Mouse (Mus musculus) heart, adult 2 months (tissue): ENCODE data around the gene Ngfr. TPM values are rescaled to one million over a fixed set of nuclear protein-coding genes. Genes with fewer than 3 reads are reported as not detected.
"Not testable (repeated sequence)": the region's sequence is repeated elsewhere in the genome, so short reads cannot be mapped to it uniquely, and the experiment has no call there.

Experiments used
- DNase-seq, 2 experiments: peaks; one replicate each; pipeline ENCODE4 v3.0.0; 2021
- H3K27ac ChIP-seq: fragments of 200-600 bp; 2 replicates; pipeline ENCODE4 v1.8.1; 2022
- H3K27me3 ChIP-seq: fragments of 200-500 bp; 2 replicates; pipeline ENCODE4 v1.6.1; 2012; ENCODE audit warnings: mild to moderate bottlenecking, low read length, inconsistent platforms, mixed read lengths; ENCODE audit not compliant: control insufficient read depth, insufficient read depth
- H3K36me3 ChIP-seq: fragments of 200-500 bp; 2 replicates; pipeline ENCODE4 v1.6.1; 2012; ENCODE audit warnings: low read length, inconsistent platforms; ENCODE audit not compliant: control insufficient read depth, insufficient read depth
- H3K4me1 ChIP-seq: fragments of 200-500 bp; 2 replicates; pipeline ENCODE4 v1.6.1; 2011; ENCODE audit warnings: low read length; ENCODE audit not compliant: control insufficient read depth, insufficient read depth
- H3K4me3 ChIP-seq: fragments of 200-600 bp; 2 replicates; pipeline ENCODE4 v1.8.1; 2022
- H3K79me2 ChIP-seq: fragments of 200-500 bp; replicated peaks from 2 replicates; pipeline ENCODE4 v1.6.1; 2012; ENCODE audit warnings: mild to moderate bottlenecking, inconsistent platforms, low read length, moderate library complexity, mixed read lengths; ENCODE audit not compliant: control insufficient read depth, insufficient read depth
- H3K9ac ChIP-seq: fragments of 200-500 bp; 2 replicates; pipeline ENCODE4 v1.6.1; 2012; ENCODE audit warnings: low read depth, mild to moderate bottlenecking, control low read depth, inconsistent platforms, low read length, mixed read lengths
- CTCF ChIP-seq: fragments of 200-600 bp; IDR thresholded peaks from 2 replicates; pipeline ENCODE4 v1.8.1; 2022; ENCODE audit warnings: antibody characterized with exemption, mild to moderate bottlenecking, moderate library complexity
- EP300 ChIP-seq: fragments of 200-500 bp; IDR thresholded peaks from 2 replicates; pipeline ENCODE4 v1.6.1; 2011; ENCODE audit warnings: low read depth, low read length, control low read depth; ENCODE audit not compliant: insufficient read depth
- POLR2A ChIP-seq: fragments of 200-500 bp; IDR thresholded peaks from 2 replicates; pipeline ENCODE4 v1.6.1; 2011; ENCODE audit warnings: mild to moderate bottlenecking, low read depth, low read length, control low read depth; ENCODE audit not compliant: insufficient read depth
- WGBS: fragments of 180-500 bp; shearing (Covaris S2); methylation state at CpG from one replicate; pipeline ENCODE4 v1.1.7; 2018; 5-methylcytosine and 5-hydroxymethylcytosine counted together
- intact Hi-C: fragments of 180-260 bp; cut with DNase I; formaldehyde crosslinking; loops from one replicate; pipeline ENCODE4 v1.15.1; 2025
- polyA plus RNA-seq: library from polyadenylated mRNA; depleted of rRNA; stranded (reverse); fragments of >200 nt; gene quantifications from 2 replicates; pipeline ENCODE4 v1.2.3, GENCODE M21; 2012
- total RNA-seq, 2 experiments: library from RNA; stranded (reverse); gene quantifications; 2 replicates each; pipeline ENCODE4 v1.2.3; 2021

Gene Ngfr
- total and polyA plus RNA-seq, 3 experiments = 0.26 to 2.2 (median 1.0) TPM

- no peak overlapping the region for H3K9ac ChIP-seq
- no peak for DNase-seq
- intact Hi-C loops = no loop called here
- H3K4me3 ChIP-seq = no peak overlapping the region
- no peak for TF ChIP-seq POLR2A
- TF ChIP-seq EP300 = no peak
- no peak for TF ChIP-seq CTCF
- H3K4me1 ChIP-seq = peaks cover 4% of the 10 kb centered on the region
- H3K36me3 ChIP-seq = no peaks in the 10 kb centered on the region
- peaks cover 2% of the 10 kb centered on the region; the same call in 1 of the 2 replicates for H3K27me3 ChIP-seq
- H3K79me2 ChIP-seq = no peaks in the 10 kb centered on the region
- H3K27ac ChIP-seq = no peak overlapping the region
- 91% methylated on average over 8 of the region's 8 CpGs for WGBS
Observed at GRCm38 (mm10) chr11:95614739-95615138, 27.2 kb upstream of the Ngfr start.

- 33% methylated on average over 4 of the region's 4 CpGs for WGBS
- Histone ChIP-seq H3K9ac (no peak overlapping the region), H3K79me2 (no peaks in the 10 kb centered on the region), H3K27me3 (peaks cover 2% of the 10 kb centered on the region; the same call in 1 of the 2 replicates), H3K36me3 (no peaks in the 10 kb centered on the region), H3K4me3 (no peak overlapping the region), H3K4me1 (peaks cover 4% of the 10 kb centered on the region), H3K27ac (no peak overlapping the region)
- DNase-seq = no peak
- no peak for TF ChIP-seq EP300
- no peak for TF ChIP-seq CTCF
- TF ChIP-seq POLR2A = no peak
- intact Hi-C loops = no loop called here
Observed at GRCm38 (mm10) chr11:95611283-95611682, 23.7 kb upstream of the Ngfr start.

GRCm38 (mm10) chr11:95610391-95610902 is 22.9 kb upstream of the Ngfr start:
- 13% methylated on average over 15 of the region's 15 CpGs for WGBS
- peaks cover 4% of the 10 kb centered on the region for H3K4me1 ChIP-seq
- DNase-seq = no peak
- H3K79me2 ChIP-seq = no peaks in the 10 kb centered on the region
- H3K27ac ChIP-seq = no peak overlapping the region
- H3K9ac ChIP-seq = peak overlapping the region; percentile 29; the same call in 1 of the 2 replicates
- TF ChIP-seq CTCF = no peak
- no peak for TF ChIP-seq POLR2A
- TF ChIP-seq EP300 = no peak
- H3K4me3 ChIP-seq = peak overlapping the region; percentile 8; the same call in 1 of the 2 replicates
- no peaks in the 10 kb centered on the region; the same call in 1 of the 2 replicates for H3K27me3 ChIP-seq
- intact Hi-C loops = no loop called here
- no peaks in the 10 kb centered on the region for H3K36me3 ChIP-seq

- 30% methylated on average over 8 of the region's 8 CpGs for WGBS
- H3K4me1 ChIP-seq = peaks cover 4% of the 10 kb centered on the region
- no peak for DNase-seq
- 0 out of 2 replicates have a peak overlapping the region, but pooled peaks have one; percentile 8 for H3K4me3 ChIP-seq
- no peaks in the 10 kb centered on the region for H3K79me2 ChIP-seq
- no peaks in the 10 kb centered on the region; the same call in 1 of the 2 replicates for H3K27me3 ChIP-seq
- peak overlapping the region; percentile 29; the same call in 1 of the 2 replicates for H3K9ac ChIP-seq
- no peak for TF ChIP-seq EP300
- H3K27ac ChIP-seq = no peak overlapping the region
- no peaks in the 10 kb centered on the region for H3K36me3 ChIP-seq
- intact Hi-C loops = no loop called here
Observed at GRCm38 (mm10) chr11:95609924-95610323, 22.4 kb upstream of the Ngfr start.

DNA sequence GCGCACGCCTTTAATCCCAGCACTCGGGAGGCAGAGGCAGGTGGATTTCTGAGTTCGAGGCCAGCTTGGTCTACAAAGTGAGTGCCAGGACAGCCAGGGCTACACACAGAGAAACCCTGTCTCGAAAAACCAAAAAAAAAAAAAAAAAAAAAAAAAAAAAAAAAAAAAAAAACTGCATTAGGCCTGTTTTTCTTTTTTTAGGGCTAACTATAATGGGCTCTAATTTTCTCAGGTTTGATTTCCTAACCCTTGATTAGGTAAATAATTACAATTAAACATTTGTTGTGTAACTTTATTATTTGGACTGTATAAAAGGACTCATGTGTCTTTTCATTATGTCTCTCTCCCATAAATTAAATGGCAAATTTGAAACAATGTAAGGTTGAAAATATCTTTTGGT is 19.8 kb upstream of the Ngfr start:
- H3K4me3 ChIP-seq, H3K79me2 ChIP-seq, H3K27ac ChIP-seq, H3K9ac ChIP-seq, H3K4me1 ChIP-seq, H3K36me3 ChIP-seq, DNase-seq, H3K27me3 ChIP-seq, intact Hi-C loops: not testable (repeated sequence)
- 90% methylated on average over 4 of the region's 5 CpGs for WGBS

DNA sequence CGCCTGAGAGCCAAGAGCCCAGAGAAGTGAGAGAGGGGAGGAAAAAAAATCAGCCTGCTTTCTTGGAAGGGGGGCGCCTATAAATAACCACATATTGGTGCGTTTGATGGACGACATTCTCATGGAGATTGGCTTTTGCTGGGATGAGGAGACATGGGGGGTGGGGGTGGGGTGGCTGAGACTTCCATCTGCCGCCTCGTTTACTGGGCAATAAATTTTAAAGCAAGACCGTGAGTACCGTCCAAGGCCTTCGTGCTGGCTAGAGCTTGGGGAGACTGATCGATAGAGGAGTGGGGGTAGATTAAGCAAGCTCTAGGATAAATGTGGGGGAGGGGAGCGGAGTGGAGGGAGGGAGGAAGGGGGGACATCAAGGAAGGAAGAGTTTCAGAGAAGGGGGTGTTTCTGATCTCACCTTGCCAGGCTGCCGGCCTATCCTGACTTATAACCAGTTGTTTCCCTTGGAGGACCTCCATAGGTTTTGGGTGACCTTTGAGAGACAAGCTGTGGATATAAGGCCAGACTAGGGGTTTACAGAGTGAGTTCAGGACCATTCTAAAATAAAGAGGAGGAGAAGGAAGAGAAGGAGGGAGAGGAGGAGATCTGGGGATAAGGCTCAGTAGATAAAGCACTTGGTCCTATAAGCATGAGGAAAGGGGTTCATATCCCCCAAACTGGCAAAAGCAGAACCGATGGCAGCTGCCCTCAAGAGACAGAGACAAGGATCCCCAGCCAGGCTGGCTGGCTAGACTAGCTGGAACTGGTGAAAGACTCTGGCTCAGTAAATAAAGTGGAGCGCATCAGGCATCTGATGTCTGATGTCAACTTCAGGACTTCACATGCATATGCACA is 10.9 kb upstream of the Ngfr start:
- H3K36me3 ChIP-seq = no peaks in the 10 kb centered on the region
- no peak overlapping the region for H3K4me3 ChIP-seq
- no peak for DNase-seq
- 63% methylated on average over 14 of the region's 14 CpGs for WGBS
- H3K79me2 ChIP-seq = no peaks in the 10 kb centered on the region
- no peak overlapping the region for H3K9ac ChIP-seq
- H3K27ac ChIP-seq = no peak overlapping the region
- H3K4me1 ChIP-seq = no peaks in the 10 kb centered on the region
- TF ChIP-seq CTCF = no peak
- TF ChIP-seq POLR2A = no peak
- TF ChIP-seq EP300 = no peak
- no peaks in the 10 kb centered on the region for H3K27me3 ChIP-seq
- intact Hi-C loops = no loop called here
